Mouse (Mus musculus) hindbrain, embryonic 14.5 days (tissue): Measurements from ENCODE around the gene Tubg1. TPM values are rescaled to one million over a fixed set of nuclear protein-coding genes. Genes with fewer than 3 reads are reported as not detected.
A peak's percentile ranks its signal among the peaks of the same experiment; 100 is the strongest.

Experiments
- ATAC-seq: fragments of 200-750 bp; cut with Nextera tagmentation; 2 replicates; pipeline ENCODE4 v1.8.0; 2017; ENCODE audit warnings: moderate number of reproducible peaks, mild to moderate bottlenecking, moderate TSS enrichment, moderate library complexity; ENCODE audit not compliant: low FRiP score
- DNase-seq: peaks from one replicate; pipeline ENCODE4 v3.0.0-alpha.2; 2015; ENCODE audit warnings: low spot score
- H3K27ac ChIP-seq: fragments of 300-500 bp; sonication (generic); 2 replicates; pipeline ENCODE4 v1.5.1; 2014; ENCODE audit warnings: mild to moderate bottlenecking, moderate library complexity
- H3K27me3 ChIP-seq: fragments of 300-500 bp; sonication (generic); 2 replicates; pipeline ENCODE4 v1.6.1; 2014; ENCODE audit warnings: mild to moderate bottlenecking, low read length, mixed read lengths; ENCODE audit not compliant: control insufficient read depth, insufficient read depth
- H3K36me3 ChIP-seq: fragments of 300-500 bp; sonication (generic); replicated peaks from 2 replicates; pipeline ENCODE4 v1.6.1; 2014; ENCODE audit not compliant: control insufficient read depth, insufficient read depth
- H3K4me1 ChIP-seq: fragments of 300-500 bp; sonication (generic); replicated peaks from 2 replicates; pipeline ENCODE4 v1.6.1; 2014; ENCODE audit warnings: antibody characterized with exemption, low read length, mixed read lengths; ENCODE audit not compliant: control insufficient read depth, insufficient read depth
- H3K4me2 ChIP-seq: fragments of 300-500 bp; sonication (generic); replicated peaks from 2 replicates; pipeline ENCODE4 v1.6.1; 2014; ENCODE audit warnings: mild to moderate bottlenecking, moderate library complexity
- H3K4me3 ChIP-seq: fragments of 300-500 bp; sonication (generic); replicated peaks from 2 replicates; pipeline ENCODE4 v1.5.1; 2014; ENCODE audit warnings: mild to moderate bottlenecking, low read length
- H3K9ac ChIP-seq: fragments of 300-500 bp; sonication (generic); 2 replicates; pipeline ENCODE4 v1.6.1; 2014
- H3K9me3 ChIP-seq: fragments of 300-500 bp; sonication (generic); 2 replicates; pipeline ENCODE4 v1.6.1; 2016; ENCODE audit warnings: low read length; ENCODE audit not compliant: control insufficient read depth
- whole genome bisulfite sequencing: fragments of 180-500 bp; shearing (Covaris S2); extraction: QIAGEN DNeasy Blood & Tissue Kit; methylation state at CpG from one replicate; pipeline ENCODE4 v1.1.7; 2014; 5-methylcytosine and 5-hydroxymethylcytosine counted together
- polyA plus RNA-seq: library from polyadenylated mRNA; unstranded; fragments of >200 nt; fragmentation: Nextera tagmentation; extraction: Ambion mirVana; gene quantifications from 2 replicates; pipeline ENCODE4 v1.2.1, GENCODE M21; 2014

The Tubg1 gene
- polyA plus RNA-seq, 1 experiment from 2014 or later = 64.0 TPM

- no peak overlapping the region for H3K9ac ChIP-seq
- WGBS = 86% methylated on average over 10 of the region's 10 CpGs
- H3K9me3 ChIP-seq = no peaks in the 10 kb centered on the region
- no peaks in the 10 kb centered on the region for H3K27me3 ChIP-seq
- H3K4me2 ChIP-seq = no peak overlapping the region
- DNase-seq = no peak
- peaks cover 13% of the 10 kb centered on the region; the same call in 1 of the 2 replicates for H3K4me1 ChIP-seq
- ATAC-seq = no peak
- no peak overlapping the region for H3K27ac ChIP-seq
- no peaks in the 10 kb centered on the region for H3K36me3 ChIP-seq
- H3K4me3 ChIP-seq = no peak overlapping the region
Measured at GRCm38 (mm10) chr11:101142215-101142967, 22.7 kb downstream of the Tubg1 start.

- H3K4me1 ChIP-seq = peaks cover 13% of the 10 kb centered on the region; the same call in 1 of the 2 replicates
- peak; percentile 64 for DNase-seq
- H3K4me3 ChIP-seq = peak overlapping the region; percentile 16
- H3K9ac ChIP-seq = peak overlapping the region; percentile 44
- H3K27ac ChIP-seq = peak overlapping the region; percentile 72
- H3K9me3 ChIP-seq = no peaks in the 10 kb centered on the region
- no peaks in the 10 kb centered on the region for H3K27me3 ChIP-seq
- H3K4me2 ChIP-seq = peak overlapping the region; percentile 49
- H3K36me3 ChIP-seq = no peaks in the 10 kb centered on the region
- ATAC-seq = peak; percentile 69
- WGBS = 19% methylated on average over 18 of the region's 19 CpGs
Measured at GRCm38 (mm10) chr11:101143338-101144225, 23.8 kb downstream of the Tubg1 start.

GRCm38 (mm10) chr11:101146377-101146776 lies 26.6 kb downstream of the Tubg1 start:
- peak overlapping the region; percentile 72 for H3K27ac ChIP-seq
- DNase-seq = peak; percentile 83
- H3K4me2 ChIP-seq = peak overlapping the region; percentile 30
- H3K4me3 ChIP-seq = no peak overlapping the region
- H3K9me3 ChIP-seq = no peaks in the 10 kb centered on the region
- H3K36me3 ChIP-seq = no peaks in the 10 kb centered on the region
- H3K27me3 ChIP-seq = no peaks in the 10 kb centered on the region
- peak; percentile 60; the same call in 1 of the 2 replicates for ATAC-seq
- H3K4me1 ChIP-seq = peaks cover 13% of the 10 kb centered on the region; the same call in 1 of the 2 replicates
- no peak overlapping the region for H3K9ac ChIP-seq
- 20% methylated on average over 10 of the region's 10 CpGs for WGBS

GRCm38 (mm10) chr11:101148751-101149150 lies 29.0 kb downstream of the Tubg1 start:
- WGBS = 68% methylated on average over 10 of the region's 10 CpGs
- ATAC-seq = no peak

GRCm38 (mm10) chr11:101149178-101150105 lies 29.7 kb downstream of the Tubg1 start:
- Histone ChIP-seq H3K9ac (no peak overlapping the region), H3K27me3 (no peaks in the 10 kb centered on the region), H3K4me2 (no peak overlapping the region), H3K4me1 (peaks cover 10% of the 10 kb centered on the region; the same call in 1 of the 2 replicates), H3K27ac (0 out of 2 replicates have a peak overlapping the region, but pooled peaks have one; percentile 17), H3K4me3 (no peak overlapping the region), H3K36me3 (no peaks in the 10 kb centered on the region), H3K9me3 (no peaks in the 10 kb centered on the region)
- 51% methylated on average over 9 of the region's 9 CpGs for WGBS
- ATAC-seq = 0 out of 2 replicates have a peak, but pooled peaks have one; percentile 27
- DNase-seq = peak; percentile 52

More at GRCm38 (mm10) chr11:101148751-101149150, 29.0 kb downstream of the Tubg1 start:
- Histone ChIP-seq H3K36me3 (no peaks in the 10 kb centered on the region), H3K9ac (no peak overlapping the region), H3K27ac (no peak overlapping the region), H3K9me3 (no peaks in the 10 kb centered on the region), H3K4me2 (no peak overlapping the region), H3K4me3 (no peak overlapping the region), H3K27me3 (no peaks in the 10 kb centered on the region), H3K4me1 (peaks cover 10% of the 10 kb centered on the region; the same call in 1 of the 2 replicates)
- no peak for DNase-seq

- no peaks in the 10 kb centered on the region for H3K27me3 ChIP-seq
- H3K9ac ChIP-seq = no peak overlapping the region
- no peak overlapping the region for H3K27ac ChIP-seq
- no peaks in the 10 kb centered on the region for H3K36me3 ChIP-seq
- ATAC-seq = no peak
- H3K4me1 ChIP-seq = peaks cover 14% of the 10 kb centered on the region; the same call in 1 of the 2 replicates
- 35% methylated on average over 2 of the region's 2 CpGs for WGBS
- DNase-seq = no peak
- H3K4me3 ChIP-seq = no peak overlapping the region
- H3K9me3 ChIP-seq = no peaks in the 10 kb centered on the region
- H3K4me2 ChIP-seq = no peak overlapping the region
Measured at GRCm38 (mm10) chr11:101151063-101151462, 31.3 kb downstream of the Tubg1 start.

- Histone ChIP-seq H3K36me3 (no peaks in the 10 kb centered on the region), H3K4me1 (peaks cover 8% of the 10 kb centered on the region; the same call in 1 of the 2 replicates), H3K4me3 (no peak overlapping the region), H3K27ac (no peak overlapping the region), H3K9me3 (no peaks in the 10 kb centered on the region), H3K9ac (no peak overlapping the region), H3K4me2 (no peak overlapping the region), H3K27me3 (peaks cover 5% of the 10 kb centered on the region; the same call in 1 of the 2 replicates)
- WGBS = 73% methylated on average over 1 of the region's 1 CpGs
- DNase-seq = no peak
- ATAC-seq = no peak
Measured at GRCm38 (mm10) chr11:101152825-101153224, 33.1 kb downstream of the Tubg1 start.

GRCm38 (mm10) chr11:101154648-101155047 lies 34.9 kb downstream of the Tubg1 start:
- Histone ChIP-seq H3K4me1 (peaks cover 8% of the 10 kb centered on the region; the same call in 1 of the 2 replicates), H3K4me2 (no peak overlapping the region), H3K9me3 (no peaks in the 10 kb centered on the region), H3K27me3 (peaks cover 5% of the 10 kb centered on the region; the same call in 1 of the 2 replicates), H3K27ac (no peak overlapping the region), H3K9ac (no peak overlapping the region), H3K4me3 (no peak overlapping the region), H3K36me3 (no peaks in the 10 kb centered on the region)
- DNase-seq (no peak), ATAC-seq (no peak)
